Mouse (Mus musculus) E14TG2a.4 (cell line): ENCODE measurements around the gene Klhl32.
"Not testable (repeated sequence)": the region's sequence is repeated elsewhere in the genome, so short reads cannot be mapped to it uniquely, and the experiment has no call there.

Experiments
- H3K27me3 ChIP-seq: 2 replicates; pipeline ENCODE4 v1.6.1; 2014; ENCODE audit warnings: low read length, control low read depth; ENCODE audit not compliant: insufficient read depth
- H3K36me3 ChIP-seq: 2 replicates; pipeline ENCODE4 v1.6.1; 2014; ENCODE audit warnings: low read length, control low read depth; ENCODE audit not compliant: insufficient read depth
- H3K4me1 ChIP-seq: replicated peaks from 2 replicates; pipeline ENCODE4 v1.6.1; 2014; ENCODE audit warnings: low read depth, low read length, control low read depth
- H3K4me3 ChIP-seq: replicated peaks from 2 replicates; pipeline ENCODE4 v1.5.1; 2014; ENCODE audit warnings: mild to moderate bottlenecking, low read length
- H3K9me3 ChIP-seq: 2 replicates; pipeline ENCODE4 v1.6.1; 2014; ENCODE audit warnings: low read length, control low read depth
- CTCF ChIP-seq: conservative IDR thresholded peaks from 2 replicates; pipeline ENCODE4 v1.5.1; 2014; ENCODE audit warnings: low read length
- NANOG ChIP-seq: IDR thresholded peaks from 2 replicates; pipeline ENCODE4 v1.6.1; 2014; ENCODE audit warnings: borderline replicate concordance, low read length, mixed read lengths
- POU5F1 ChIP-seq: IDR thresholded peaks from 2 replicates; pipeline ENCODE4 v1.6.1; 2014; ENCODE audit warnings: low read length, borderline replicate concordance

Klhl32 gene

DNA sequence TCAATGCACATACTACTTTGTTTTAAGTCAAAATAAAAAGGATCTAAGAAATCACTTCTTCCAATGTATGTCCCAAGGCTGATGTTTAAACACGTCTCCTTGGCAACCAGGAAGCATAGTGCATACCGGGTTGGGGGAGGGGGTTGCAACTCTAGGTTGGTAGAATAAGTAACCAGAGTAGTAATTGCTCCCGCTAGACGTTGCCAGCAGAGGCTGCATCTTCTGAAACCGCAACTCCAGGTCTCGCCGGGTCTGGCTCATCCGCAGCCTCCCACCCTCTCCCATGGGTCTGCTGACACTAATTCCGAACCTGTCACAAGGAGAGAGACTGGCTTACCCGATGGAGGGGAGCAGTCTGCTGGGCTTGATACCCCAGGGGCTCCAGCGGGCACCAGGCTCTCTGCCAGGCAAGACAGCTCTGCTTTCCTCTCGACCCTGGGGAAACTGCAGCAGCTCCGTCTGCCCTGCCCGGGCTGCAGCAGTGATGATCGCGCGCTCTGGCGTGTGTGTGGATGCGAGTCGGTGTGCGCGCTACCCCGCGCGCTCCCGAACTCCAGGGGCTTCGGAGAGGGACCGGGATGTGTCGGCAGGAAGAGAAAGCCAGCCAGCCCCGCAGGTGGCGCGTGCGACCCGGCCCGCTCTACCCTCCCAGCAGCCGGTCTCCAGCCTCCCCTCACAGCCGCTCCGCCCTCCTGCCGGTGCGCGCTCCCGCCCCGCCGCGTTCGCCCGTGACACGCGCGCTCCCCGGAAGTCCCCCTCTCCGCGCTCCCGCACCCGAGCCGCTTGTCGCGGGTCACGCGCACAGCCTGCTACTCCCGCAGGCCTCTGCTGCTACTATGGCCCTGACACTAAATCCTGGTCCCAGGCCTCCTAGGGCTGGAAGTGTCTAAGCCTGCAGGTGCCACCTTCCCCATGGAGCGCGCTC is at the start of gene Klhl32:
Gene Klhl32, minus strand, starts transcription at position 724 of the 925 bp plus-strand sequence.
- H3K36me3 ChIP-seq = no peaks in the 10 kb centered on the region
- H3K4me1 ChIP-seq = peaks cover 21% of the 10 kb centered on the region
- peak within 1 kb of the TSS; percentile 87 for H3K4me3 ChIP-seq
- H3K9me3 ChIP-seq = no peaks in the 10 kb centered on the region
- TF ChIP-seq NANOG = no peak
- TF ChIP-seq POU5F1 = no peak
- TF ChIP-seq CTCF = no peak
- peaks cover 14% of the 10 kb centered on the region for H3K27me3 ChIP-seq

- Histone ChIP-seq H3K4me1 (peaks cover 11% of the 10 kb centered on the region), H3K36me3 (peaks cover 34% of the 10 kb centered on the region), H3K27me3 (no peaks in the 10 kb centered on the region; the same call in none of the 2 replicates), H3K9me3 (no peaks in the 10 kb centered on the region), H3K4me3 (peak overlapping the region; percentile 90)
- TF ChIP-seq CTCF (no peak), POU5F1 (no peak), NANOG (no peak)
These were observed 48.2 kb upstream of the Klhl32 start for GRCm38 (mm10) chr4:24899146-24899545.

DNA sequence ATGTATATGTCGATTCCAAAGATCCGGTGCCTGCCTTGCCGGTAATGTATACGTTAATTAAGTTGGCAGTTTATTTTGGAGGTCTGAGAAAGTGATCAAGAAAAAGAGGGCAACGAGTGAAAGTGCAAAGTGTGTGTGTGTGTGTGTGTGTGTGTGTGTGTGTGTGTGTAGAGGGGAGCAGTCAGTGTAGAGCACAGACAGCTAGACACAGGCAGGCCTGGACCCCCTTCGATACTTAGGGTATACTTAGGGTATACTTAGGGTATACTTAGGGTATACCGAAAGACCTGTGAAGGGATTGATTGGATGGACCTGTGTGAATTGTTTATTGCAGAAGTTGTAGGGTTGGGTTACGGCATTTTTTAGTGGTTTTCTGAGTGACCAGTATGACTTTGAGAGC is 47.7 kb upstream of the Klhl32 start:
- Histone ChIP-seq H3K36me3 (peaks cover 31% of the 10 kb centered on the region), H3K9me3 (no peaks in the 10 kb centered on the region), H3K4me3 (peak overlapping the region; percentile 90), H3K27me3 (no peaks in the 10 kb centered on the region; the same call in none of the 2 replicates), H3K4me1 (peaks cover 11% of the 10 kb centered on the region)
- TF ChIP-seq CTCF (no peak), NANOG (no peak), POU5F1 (no peak)

DNA sequence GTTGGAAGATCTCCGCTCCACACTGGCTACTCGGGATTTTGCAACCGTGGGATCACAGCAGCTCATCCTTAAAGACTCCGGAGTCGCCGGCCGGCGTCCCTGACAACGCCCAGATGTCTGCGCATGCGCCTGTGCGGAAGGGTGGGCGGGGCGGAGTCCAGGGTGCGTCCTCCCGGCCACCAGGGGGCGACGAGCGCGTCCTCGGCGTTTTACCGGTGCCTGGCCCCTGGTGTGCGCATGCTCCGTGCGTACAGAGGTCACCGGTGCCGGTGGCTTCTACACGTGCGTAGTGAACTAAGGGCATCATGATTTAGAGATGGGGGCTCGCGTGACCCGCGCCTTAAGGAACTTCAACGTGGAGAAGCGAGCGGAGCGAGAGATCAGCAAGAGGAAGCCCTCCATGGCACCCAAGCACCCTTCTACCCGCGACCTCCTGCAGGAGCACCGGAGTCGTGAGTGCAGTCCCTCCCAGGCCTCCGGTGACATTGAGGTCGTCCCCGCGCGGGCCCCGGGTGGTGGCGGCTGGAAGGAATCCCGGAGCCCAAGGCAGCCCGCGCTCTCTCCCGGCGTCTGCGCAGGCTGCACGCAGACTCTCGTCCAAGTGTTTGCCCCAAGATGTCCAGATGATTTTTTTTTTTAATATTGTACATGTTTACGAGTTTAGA is 47.1 kb upstream of the Klhl32 start, which contains the start of gene Ndufaf4:
Gene Ndufaf4, plus strand, starts transcription at position 233 of the 665 bp plus-strand sequence.
- H3K9me3 ChIP-seq = no peaks in the 10 kb centered on the region
- TF ChIP-seq POU5F1 = no peak
- TF ChIP-seq CTCF = no peak
- no peak for TF ChIP-seq NANOG
- H3K4me3 ChIP-seq = peak within 1 kb of the TSS; percentile 90

GRCm38 (mm10) chr4:24897351-24897750 is 46.4 kb upstream of the Klhl32 start:
- Histone ChIP-seq H3K4me1 (peaks cover 23% of the 10 kb centered on the region), H3K9me3 (no peaks in the 10 kb centered on the region), H3K36me3 (peaks cover 19% of the 10 kb centered on the region), H3K27me3 (no peaks in the 10 kb centered on the region; the same call in none of the 2 replicates), H3K4me3 (peak overlapping the region; percentile 90)
- TF ChIP-seq CTCF (no peak), POU5F1 (no peak), NANOG (no peak)

More for the DNA sequence above, 47.1 kb upstream of the Klhl32 start, which contains the start of gene Ndufaf4:
- peaks cover 16% of the 10 kb centered on the region for H3K4me1 ChIP-seq
- peaks cover 24% of the 10 kb centered on the region for H3K36me3 ChIP-seq
- H3K27me3 ChIP-seq = no peaks in the 10 kb centered on the region; the same call in none of the 2 replicates

- no peaks in the 10 kb centered on the region; the same call in none of the 2 replicates for H3K27me3 ChIP-seq
- peaks cover 16% of the 10 kb centered on the region for H3K36me3 ChIP-seq
- TF ChIP-seq POU5F1 = no peak
- TF ChIP-seq CTCF = peak; percentile 29
- no peak for TF ChIP-seq NANOG
- no peaks in the 10 kb centered on the region for H3K9me3 ChIP-seq
- H3K4me1 ChIP-seq = peaks cover 24% of the 10 kb centered on the region
- no peak overlapping the region for H3K4me3 ChIP-seq
These were observed 45.9 kb upstream of the Klhl32 start for GRCm38 (mm10) chr4:24896829-24897228.

- Histone ChIP-seq H3K27me3 (no peaks in the 10 kb centered on the region; the same call in none of the 2 replicates), H3K4me3 (no peak overlapping the region), H3K36me3 (no peaks in the 10 kb centered on the region), H3K9me3 (peaks cover 8% of the 10 kb centered on the region), H3K4me1 (peaks cover 25% of the 10 kb centered on the region)
- TF ChIP-seq NANOG = no peak
- TF ChIP-seq CTCF = no peak
- no peak for TF ChIP-seq POU5F1
These were observed 43.7 kb upstream of the Klhl32 start for GRCm38 (mm10) chr4:24894625-24895024.

GRCm38 (mm10) chr4:24892293-24892692 is 41.4 kb upstream of the Klhl32 start:
- peaks cover 23% of the 10 kb centered on the region for H3K9me3 ChIP-seq
- TF ChIP-seq NANOG = peak; percentile 94
- TF ChIP-seq POU5F1 = peak; percentile 65; the same call in 1 of the 2 replicates
- not testable (repeated sequence) for H3K4me3 ChIP-seq, H3K36me3 ChIP-seq, H3K27me3 ChIP-seq
- H3K4me1 ChIP-seq = peaks cover 17% of the 10 kb centered on the region
